Mouse (Mus musculus) gastrocnemius, postnatal 14 days (tissue): Measurements from ENCODE around the gene Asgr2. TPM values are rescaled to one million over a fixed set of nuclear protein-coding genes. Genes with fewer than 3 reads are reported as not detected.
"Not testable (repeated sequence)": the region's sequence is repeated elsewhere in the genome, so short reads cannot be mapped to it uniquely, and the experiment has no call there.

Experiments used
- DNase-seq: peaks from one replicate; pipeline ENCODE4 v3.0.0; 2021; ENCODE audit warnings: mixed read lengths
- intact Hi-C: fragments of 180-260 bp; cut with DNase I; formaldehyde crosslinking; loops from one replicate; pipeline ENCODE4 v1.15.1; 2025; ENCODE audit warnings: low total_unique reads
- long read RNA-seq, 2 experiments: library from polyadenylated mRNA; stranded (forward); transcript quantifications; one replicate each; pipeline ENCODE4 v2.0.0; 2021
- total RNA-seq, 2 experiments: library from RNA; stranded (reverse); gene quantifications; 2 replicates each; pipeline ENCODE4 v1.2.3; 2021

Asgr2 gene
- total RNA-seq = not detected
- long read RNA-seq, experiment 1 = 0 reads
- long read RNA-seq, experiment 2 = 0 reads

DNA sequence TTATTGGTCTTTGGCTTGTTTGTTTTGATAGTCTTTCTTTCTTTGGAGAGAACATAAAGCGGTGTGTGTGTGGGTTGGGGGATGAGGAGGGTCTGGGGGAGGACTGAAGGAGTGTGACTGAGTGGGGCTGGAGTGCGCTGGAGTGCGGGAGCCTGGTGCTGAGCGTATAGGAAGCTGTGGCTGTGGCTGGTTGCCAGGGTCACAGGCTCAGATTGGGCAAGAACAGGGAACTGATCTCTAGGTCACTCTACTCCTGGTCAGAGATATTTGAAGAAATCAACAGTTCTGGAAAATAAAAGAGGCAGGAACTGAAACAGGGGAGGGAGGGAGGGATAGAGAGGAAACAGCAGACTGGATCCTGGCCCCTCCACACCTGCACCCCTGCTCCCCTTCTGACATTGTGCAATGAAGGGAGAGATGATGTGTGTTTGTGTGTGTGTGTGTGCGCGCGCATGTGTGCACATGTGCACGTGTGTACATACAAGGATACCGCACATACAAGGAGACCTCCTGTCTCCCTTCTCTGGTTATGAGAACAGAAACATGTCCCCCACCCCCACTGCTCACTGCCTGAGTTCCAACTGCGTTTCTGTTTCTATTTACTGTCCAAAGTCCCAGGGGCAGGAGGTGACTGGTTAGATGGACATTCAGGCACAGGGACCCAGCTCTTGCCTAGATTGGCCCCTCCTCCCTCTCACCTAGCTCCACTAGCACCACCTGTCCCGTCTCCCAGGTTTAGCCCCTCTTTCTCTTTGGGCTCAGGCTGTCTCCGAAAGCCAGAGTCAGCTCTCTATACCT lies at the start of gene Asgr2:
TSS of gene Asgr2 (plus strand) at position 659 of the 798 bp plus-strand sequence.
- peak; percentile 42 for DNase-seq
- intact Hi-C loops = no loop called here

DNA sequence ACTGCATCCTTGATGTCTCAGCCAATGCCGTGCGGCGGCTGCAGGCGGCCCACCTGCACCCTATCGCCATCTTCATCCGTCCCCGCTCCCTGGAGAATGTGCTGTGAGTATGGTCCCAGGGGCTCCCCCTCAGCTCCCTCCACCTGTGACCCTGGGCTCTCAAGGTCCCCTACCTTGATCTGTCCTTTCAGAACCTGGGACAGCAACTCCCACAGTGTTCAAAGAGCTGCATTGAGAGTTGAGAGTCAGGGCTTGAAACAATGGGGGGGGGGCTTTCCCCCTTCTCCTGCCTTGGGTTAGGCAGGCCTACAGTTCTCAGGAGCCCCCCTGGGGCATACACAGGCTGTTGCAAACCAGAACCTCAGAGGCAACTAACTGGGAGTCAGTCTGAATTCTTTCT lies 48.8 kb upstream of the Asgr2 start:
- no peak for DNase-seq
- intact Hi-C loops = no loop called here

DNA sequence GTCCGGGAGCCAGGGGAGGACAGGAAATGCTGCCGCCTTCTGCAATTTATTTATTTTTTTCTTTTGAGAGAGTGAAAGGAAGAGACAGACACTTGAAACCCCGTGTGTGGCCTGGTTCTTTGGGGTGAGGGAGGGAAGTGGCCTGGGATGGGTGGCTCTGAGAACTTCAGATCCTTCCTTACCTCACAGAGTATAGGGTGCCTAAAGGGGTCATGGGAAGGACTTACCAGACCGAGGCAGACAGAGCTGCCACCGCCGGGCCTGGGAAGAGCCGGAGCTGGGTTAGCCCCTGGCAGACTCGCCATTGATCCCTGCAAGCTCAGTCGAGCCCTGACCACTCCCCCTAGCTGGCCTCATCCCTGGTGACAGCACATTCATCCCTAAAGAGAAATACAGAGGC lies 47.0 kb upstream of the Asgr2 start:
- intact Hi-C loops = no loop called here
- no peak for DNase-seq

DNA sequence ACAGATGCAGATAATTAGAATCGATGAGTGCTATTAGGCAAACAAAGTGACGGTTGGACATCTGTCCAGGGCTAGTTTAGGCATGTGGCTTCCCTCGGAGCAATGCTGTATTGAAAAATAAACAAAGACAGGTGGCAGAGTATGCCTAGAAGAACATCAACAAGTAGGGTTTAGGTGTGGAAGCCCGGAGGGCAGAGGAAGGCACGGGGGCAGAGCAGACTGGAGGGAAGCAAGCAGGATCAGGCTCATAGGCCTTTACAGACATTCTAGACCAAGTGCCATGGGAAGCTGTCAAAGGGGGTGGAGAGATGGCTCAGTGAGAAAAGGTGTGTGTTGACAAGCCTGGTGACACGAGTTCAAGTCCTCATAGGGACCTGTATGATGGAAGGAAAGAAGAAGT lies 43.1 kb upstream of the Asgr2 start:
- DNase-seq = no peak
- intact Hi-C loops = no loop called here

DNA sequence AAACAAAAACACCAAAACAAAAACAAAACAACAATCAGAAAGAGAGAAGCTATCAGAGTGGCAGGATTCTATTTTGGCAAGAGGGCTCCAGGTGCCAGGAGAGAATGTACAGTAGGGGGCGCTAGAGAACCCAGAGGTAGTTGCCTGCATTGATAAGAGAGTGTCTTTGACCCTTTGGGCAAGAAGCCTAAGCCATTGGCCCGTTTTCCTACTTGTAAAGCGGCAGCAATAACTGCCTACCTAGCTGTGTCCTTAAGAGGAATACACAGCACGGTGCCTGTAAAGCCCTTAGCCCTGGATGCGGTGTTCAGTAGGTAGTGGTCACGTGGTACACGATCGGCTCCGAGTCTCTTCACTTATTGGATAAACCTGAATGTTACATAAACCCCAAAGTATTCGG lies 42.6 kb upstream of the Asgr2 start:
- intact Hi-C loops = no loop called here

DNA sequence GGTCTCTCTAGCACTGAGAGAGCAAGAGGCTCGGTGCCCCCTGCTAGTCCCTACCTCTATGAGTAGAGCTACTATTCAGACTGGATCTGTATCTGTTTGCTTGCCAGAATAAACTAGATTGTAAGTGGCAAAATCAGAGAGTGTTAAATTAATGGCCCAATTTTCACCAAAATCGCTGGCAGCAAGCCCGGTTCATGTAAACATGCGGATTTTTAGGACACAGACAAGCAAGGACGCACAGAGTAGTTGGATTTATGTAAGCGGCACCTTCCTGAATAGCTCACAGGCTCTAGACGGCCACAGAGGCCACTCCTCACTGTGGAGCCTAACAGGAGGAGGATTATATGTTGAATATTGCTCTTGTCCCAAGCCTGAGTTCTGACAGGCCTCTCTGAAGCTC lies 39.3 kb upstream of the Asgr2 start:
- intact Hi-C loops = no loop called here
- DNase-seq = no peak

More for the DNA sequence above, 42.6 kb upstream of the Asgr2 start:
- no peak for DNase-seq

DNA sequence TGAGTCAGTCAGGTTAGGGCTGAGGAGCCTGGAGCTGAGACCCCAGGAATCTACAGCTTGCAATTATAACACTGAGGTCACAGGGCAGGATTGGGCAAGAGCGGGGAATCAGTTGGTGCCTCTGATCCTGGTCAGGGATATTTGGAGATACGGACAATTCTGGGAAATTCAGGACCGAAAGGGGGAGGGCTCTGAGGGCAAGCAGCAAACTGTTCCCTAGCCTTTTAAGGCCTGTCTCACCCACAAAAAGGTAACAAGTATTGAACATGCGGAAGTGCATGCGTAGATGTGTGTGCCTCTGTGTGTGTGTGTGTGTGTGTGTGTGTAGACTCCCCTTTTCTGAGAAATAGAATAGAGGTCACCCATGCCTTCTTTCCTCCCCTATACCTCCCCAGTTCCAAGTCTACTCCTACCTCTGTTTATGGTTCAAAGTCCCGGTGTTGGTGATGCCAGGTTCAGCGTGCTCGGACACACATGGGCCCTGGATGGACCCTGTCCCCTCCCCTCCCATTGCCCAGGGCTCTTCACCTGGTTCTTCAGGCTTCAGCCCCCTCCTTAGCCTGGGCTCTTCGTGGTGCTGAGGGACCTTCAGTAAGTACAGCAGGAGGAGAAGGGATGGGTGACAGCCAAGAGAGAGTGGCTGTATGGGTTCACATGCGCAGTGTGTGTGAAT lies 38.4 kb upstream of the Asgr2 start, which contains the start of gene Asgr1:
TSS of gene Asgr1 (plus strand) at position 188 of the 673 bp plus-strand sequence.
- intact Hi-C loops = no loop called here
- DNase-seq = no peak

DNA sequence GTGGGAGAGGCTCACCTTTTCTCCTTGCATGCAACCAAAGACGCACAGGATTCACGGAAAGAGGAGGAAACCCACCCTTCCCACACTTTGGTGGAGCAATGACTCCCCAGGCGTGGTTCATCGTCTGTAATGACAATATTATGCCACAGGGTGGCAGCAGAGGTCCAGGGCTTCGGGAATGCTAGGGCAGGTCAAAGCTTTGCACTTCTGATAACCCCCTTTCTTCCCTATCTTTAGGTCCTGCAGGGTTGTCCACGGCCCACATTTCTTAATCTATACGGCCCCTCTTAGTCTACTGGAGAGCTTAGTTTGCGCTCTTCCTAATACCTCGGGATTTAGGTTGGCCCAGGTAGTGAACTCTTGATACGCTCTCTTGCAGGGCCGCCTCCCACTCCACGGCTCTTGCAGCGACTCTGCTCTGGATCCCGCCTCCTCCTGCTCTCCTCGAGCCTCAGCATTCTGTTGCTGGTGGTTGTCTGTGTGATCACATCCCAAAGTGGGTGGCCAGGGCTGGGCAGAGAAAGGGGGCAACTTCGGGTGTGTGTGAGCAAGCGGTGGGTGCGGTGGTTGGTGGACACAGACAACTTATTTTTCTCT lies 36.7 kb upstream of the Asgr2 start:
- peak; percentile 61 for DNase-seq
- intact Hi-C loops = loop anchor here (5.0 kb wide), 1 partner anchor 147 kb away; no protein-coding TSS in a partner anchor

DNA sequence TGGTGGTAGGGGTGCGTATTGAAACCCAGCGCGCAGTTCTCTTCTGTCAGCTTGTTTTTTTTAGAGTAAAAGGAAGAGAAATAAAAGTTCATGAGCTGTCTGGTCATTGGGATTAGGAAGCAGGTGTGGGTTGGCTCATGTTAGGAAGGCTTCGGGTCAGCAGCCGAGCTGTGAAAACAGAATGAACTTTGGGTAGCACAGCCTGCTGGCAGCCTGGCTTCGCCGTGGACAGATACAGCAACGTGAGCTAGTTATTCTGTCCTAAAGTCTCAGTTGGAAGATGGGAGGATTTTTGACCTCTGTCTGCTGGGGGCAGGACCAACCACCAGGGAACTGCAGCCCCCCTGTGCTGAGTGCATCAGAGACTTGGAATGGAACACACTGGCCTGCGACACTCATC lies 34.6 kb upstream of the Asgr2 start:
- intact Hi-C loops = loop anchor here (5.0 kb wide), 1 partner anchor 144 kb away; no protein-coding TSS in a partner anchor

DNA sequence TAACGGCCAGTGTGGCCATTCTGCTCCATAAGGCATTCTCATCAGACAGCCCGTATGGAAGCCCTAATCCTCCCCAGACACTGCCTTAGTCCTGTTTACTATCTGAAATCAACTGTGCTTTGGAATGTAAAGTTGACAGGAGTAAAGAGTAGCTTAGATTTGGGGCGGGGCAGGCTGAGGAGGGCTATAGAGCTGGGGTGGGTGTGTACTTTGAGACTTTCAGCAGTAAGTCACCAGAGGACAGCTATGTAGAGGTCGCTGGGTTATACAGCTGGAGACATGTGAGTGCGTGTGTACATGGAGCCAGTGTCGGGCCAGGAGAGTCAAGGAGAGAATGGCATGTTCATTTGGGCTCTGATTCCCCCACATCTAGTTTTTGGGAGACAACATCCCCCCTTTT lies 32.5 kb upstream of the Asgr2 start:
- intact Hi-C loops = loop anchor here (5.0 kb wide), 1 partner anchor 142 kb away; no protein-coding TSS in a partner anchor
- DNase-seq = no peak

More for the DNA sequence above, 34.6 kb upstream of the Asgr2 start:
- no peak for DNase-seq

DNA sequence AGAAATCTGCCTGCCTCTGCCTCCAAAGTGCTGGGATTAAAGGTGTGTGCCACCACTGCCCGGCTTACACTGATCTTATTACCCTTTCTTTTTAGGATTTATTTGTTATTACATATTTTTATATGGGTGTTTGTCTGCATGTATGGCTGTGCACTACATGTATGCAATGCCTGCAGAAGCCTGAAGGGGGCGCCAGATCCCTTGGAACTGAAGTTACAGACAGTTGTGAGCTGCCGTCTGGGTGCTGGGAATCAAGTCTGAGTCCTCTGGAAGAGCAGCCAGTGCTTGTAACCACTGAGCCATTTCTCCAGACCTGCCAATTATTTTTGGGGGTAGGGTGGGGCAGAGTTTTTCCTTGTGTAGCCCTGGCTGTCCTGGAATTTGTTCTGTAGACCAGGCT lies 29.4 kb upstream of the Asgr2 start:
- no peak for DNase-seq
- intact Hi-C loops = no loop called here

DNA sequence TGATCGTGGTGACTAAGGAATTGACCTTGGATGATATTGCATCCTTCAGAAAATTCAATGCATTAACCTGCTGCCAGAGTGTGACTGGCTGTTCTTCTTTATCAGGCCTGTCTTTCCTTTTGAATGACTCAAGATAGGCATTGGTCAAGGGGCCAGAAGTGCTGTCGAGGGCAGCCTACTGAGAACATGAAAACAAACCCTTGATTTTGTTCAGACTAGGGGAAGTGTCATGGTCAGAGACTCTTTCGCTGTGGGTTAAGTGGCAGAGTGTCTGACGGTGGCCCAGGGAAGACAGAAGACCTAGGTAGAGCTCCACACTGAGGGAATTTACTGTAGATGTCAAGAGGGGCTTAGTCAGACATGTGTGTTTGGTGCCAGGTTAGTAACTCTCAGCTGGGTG lies 25.7 kb upstream of the Asgr2 start:
- intact Hi-C loops = no loop called here
- DNase-seq = no peak

DNA sequence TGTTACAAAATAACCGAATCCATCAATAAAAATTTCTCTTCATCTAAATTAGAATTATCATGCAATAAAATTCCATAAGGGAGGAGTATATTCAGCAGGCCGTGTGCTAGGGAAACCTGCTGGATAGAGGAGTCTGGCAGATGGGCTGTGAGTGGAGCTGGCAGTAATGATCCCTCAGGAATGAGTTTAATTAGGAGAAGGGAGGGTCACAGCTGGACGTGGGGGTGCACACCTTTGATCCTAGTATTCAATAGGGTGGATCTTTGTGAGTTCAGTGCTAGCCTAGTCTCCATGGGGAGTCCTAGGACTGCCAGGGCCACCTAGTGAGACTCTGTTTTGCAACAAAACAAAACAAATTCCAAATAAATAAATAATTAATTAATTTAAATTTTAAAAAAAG lies 24.2 kb upstream of the Asgr2 start:
- intact Hi-C loops = no loop called here
- DNase-seq = no peak

DNA sequence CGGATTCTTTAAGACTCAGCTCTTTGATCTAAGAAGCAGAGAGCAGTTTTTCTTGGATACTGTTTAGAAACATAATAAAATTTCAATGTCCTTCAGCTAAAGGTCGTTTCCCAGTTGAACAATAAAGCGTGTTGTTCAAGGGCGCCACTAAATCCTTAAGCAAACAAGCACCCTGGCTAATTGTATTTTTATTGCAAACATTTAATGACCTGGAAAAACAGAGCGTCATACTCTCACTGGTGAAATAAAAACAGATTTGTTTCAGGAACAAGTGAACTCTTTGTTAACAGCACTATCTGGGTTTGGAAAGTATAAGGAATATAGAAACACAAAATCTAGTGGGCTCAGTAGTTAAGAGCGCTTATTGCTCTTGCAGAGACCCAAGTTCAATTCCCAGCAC lies 22.4 kb upstream of the Asgr2 start:
- intact Hi-C loops = loop anchor here (5.0 kb wide), 1 partner anchor 132 kb away; no protein-coding TSS in a partner anchor
- DNase-seq = no peak

DNA sequence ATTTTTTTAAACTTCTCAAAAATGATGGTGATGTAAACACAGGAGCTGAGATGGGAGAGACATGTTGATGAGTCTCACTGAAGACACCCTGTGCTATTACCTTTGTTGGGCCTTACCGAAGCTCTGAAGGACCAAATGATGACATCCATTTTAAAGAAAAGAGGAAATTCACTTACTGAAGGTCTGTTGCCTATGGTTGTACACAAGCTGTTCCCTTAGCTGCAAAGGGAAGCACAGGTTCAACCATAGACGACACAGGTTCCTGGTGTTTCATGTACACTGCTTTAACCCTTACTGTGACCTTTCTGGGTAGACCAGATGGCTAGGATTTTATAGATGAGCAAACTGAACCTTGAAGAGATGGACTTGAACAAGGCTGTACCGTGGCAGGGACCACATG lies 21.8 kb upstream of the Asgr2 start:
- DNase-seq = not testable (repeated sequence)
- intact Hi-C loops = loop anchor here (5.0 kb wide), 1 partner anchor 132 kb away; no protein-coding TSS in a partner anchor

DNA sequence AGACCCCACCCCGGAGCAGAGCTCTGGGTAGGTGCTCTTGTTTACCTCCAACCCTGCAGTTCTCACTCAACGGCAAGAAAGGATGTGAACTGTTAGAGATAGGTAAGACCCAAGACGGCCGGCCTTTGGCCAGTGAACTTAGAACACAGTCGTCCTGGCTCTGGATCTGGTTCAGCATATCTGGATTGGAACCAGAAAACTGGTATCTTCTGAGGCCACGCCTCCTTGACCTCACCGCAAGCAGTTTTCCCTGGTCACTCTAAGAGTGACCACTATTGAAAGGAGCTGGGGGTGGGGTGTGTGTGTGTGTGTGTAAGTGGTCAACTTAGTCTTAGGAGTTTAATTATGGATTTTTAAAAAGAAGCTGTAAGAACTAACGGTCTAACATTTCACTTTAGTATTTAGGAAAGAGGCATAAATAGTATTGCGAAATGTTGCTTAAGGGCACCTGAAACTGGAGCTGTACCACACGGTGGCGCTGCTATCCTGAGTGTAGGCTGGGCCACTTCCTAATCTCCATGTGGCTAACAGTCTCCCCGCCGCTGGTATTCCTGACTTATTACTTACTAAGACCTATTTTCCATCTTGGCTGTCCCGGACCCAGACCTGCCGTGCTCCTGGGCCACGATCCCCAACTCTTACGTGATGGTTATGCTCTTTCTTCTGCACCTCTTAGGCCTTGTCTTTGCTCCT lies 17.9 kb upstream of the Asgr2 start:
- intact Hi-C loops = loop anchor here (5.0 kb wide), 2 partner anchors 128 to 138 kb away; partner anchors contain the start of gene Slc16a11
- peak; percentile 77 for DNase-seq

DNA sequence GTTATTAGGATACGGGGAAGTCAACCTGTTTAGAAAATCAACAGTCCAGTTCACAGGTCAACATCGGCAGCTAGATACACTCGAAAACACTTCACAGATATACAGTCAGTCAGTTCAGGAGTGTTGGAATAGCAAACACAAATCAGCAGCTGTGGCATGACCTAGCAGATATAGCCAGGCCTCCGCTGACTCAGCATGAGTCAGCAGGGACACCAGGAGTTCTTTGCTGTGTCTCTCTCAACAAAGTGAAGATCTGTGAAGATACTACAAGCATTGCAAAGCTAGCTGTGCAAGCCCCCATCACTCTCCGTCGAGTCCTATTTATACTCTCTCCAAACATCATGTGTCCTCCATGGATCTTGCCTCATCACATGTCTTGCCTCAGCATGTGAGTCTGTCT lies 16.9 kb upstream of the Asgr2 start:
- intact Hi-C loops = loop anchor here (5.0 kb wide), 1 partner anchor 137 kb away; the partner anchor contains the start of gene Slc16a11
- no peak for DNase-seq

DNA sequence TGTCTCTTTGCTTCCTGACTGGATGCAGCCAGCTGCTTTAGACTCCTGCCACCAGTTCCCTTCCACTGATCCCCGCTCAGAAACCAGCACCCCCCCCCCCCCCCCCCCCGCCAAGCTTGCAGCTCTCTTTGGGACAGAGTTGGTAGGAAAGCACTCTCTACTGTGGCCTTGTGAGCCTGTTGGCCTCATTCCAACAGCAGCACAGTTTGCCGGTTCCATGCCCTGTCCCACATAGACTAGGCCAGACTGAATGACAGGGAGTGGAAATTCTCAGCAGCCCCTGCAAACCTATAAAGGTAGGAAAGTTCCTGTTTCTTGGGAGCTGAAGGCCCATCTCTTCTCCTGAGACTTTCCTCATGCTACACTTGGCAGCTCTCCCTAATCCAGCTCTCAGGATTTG lies 15.0 kb upstream of the Asgr2 start:
- intact Hi-C loops = loop anchor here (5.0 kb wide), 1 partner anchor 135 kb away; the partner anchor contains the start of gene Slc16a11

DNA sequence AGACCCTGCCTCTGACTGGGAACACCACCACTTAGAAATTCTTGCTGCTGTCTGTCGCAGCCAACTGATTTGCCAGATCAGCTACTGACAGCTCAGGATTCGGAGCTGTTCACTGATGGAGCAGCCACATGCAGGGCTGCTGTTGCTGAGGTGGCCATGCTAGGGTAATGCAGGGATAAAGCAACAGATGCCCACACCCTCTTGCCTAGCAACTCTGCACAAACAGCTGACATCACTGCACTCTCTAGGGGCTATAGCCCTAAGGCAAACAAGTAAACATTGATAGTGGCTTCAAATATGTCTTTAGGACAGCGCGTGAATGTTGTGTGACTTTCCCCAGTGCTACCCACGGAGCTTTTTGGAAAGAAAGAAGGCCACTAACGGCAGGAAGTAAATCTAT lies 13.3 kb upstream of the Asgr2 start:
- intact Hi-C loops = loop anchor here (5.0 kb wide), 1 partner anchor 133 kb away; the partner anchor contains the start of gene Slc16a11
- DNase-seq = no peak

More for the DNA sequence above, 15.0 kb upstream of the Asgr2 start:
- no peak for DNase-seq
